Mouse (Mus musculus): ENCODE results near the gene Rab9.

Rab9 gene

DNA sequence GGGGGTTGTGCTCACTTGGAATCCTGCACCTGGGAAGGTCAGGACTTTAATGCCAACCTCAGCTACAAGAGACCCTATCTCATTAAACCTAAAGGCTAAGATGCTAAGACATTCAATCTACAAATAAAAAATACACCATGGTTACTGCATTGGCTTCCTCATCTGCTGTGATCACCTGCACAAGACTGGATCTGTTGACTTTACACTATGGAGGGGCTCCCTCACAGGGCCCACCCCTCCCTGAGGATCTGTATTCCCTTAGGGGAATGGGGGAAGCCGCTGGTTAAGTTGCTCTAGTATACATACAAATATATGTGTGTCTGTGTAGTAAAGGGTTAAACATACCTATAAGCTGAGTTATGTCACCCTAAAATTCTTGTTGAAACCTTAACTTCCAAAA, 24.1 kb downstream of the Rab9 start:
- in situ Hi-C loops (cut with MboI; ENCODE audit: unreplicated experiment in 2 of 2) = loop anchor here in 1 of 2 experiments (25.0 kb wide), 1 partner anchor 632 kb away; no protein-coding TSS in a partner anchor

DNA sequence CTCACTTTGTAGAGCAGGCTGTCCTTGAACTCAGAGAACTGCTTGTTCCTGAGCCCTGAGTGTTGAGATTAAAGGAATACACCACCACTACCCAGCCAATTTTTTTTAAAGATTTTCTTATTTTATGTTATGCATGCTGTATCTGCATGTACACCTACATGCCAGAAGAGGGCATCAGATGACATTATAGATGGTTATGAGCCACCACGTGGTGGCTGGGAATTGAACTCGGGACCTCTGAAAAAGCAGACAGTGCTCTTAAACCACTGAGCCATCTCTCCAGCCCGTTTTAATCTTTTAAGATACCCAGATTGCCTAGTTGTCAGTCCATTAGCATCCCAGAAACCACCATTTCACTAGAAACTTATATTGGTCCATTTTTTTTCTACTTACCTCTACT, 25.3 kb downstream of the Rab9 start:
- in situ Hi-C loops (cut with MboI; ENCODE audit: unreplicated experiment in 2 of 2) = loop anchor here in 1 of 2 experiments (25.0 kb wide), 1 partner anchor 633 kb away; no protein-coding TSS in a partner anchor

DNA sequence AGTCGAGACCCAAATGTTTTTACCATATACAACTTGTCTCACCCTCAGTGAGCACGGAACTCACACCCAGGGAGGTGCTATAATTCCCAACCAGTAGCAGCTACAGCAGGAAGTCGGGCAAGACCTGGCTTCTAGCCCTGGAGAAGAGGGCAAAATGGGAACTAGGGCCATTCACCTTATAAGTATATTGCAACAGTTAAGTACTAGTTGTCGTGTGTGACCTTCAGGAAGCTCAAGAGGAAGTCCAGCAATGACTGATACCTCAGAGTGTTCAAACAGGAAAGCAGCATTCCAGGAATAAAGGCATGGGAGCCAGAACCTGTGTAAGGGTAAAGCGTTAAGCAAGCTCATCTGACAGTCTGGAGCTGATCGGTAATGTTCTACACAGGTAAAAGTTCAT, 26.1 kb downstream of the Rab9 start:
- in situ Hi-C loops (cut with MboI; ENCODE audit: unreplicated experiment in 2 of 2) = loop anchor here in 1 of 2 experiments (25.0 kb wide), 1 partner anchor 634 kb away; no protein-coding TSS in a partner anchor

DNA sequence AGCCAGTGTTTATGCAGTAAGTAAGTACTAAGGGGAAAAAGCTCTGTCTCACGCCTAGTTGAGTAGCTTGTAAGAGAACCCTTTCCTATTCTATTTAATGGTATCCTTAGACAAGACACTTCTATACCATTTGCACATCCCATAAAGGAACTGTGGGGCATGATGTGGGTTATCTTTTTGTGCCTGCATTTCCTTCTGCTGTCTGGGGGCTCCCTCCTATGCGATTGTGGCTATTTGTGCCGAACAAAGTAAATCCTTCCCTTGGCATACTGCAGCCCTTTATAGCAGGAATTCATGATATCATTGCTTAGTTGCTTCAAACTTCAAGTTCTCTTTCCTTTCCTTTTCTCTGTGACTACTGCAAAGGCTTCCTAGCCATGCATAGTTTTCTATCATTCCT, 35.1 kb downstream of the Rab9 start:
- in situ Hi-C loops (cut with MboI; ENCODE audit: unreplicated experiment in 2 of 2) = loop anchor here (25.0 kb wide), 1 partner anchor 793 kb away; no protein-coding TSS in a partner anchor

DNA sequence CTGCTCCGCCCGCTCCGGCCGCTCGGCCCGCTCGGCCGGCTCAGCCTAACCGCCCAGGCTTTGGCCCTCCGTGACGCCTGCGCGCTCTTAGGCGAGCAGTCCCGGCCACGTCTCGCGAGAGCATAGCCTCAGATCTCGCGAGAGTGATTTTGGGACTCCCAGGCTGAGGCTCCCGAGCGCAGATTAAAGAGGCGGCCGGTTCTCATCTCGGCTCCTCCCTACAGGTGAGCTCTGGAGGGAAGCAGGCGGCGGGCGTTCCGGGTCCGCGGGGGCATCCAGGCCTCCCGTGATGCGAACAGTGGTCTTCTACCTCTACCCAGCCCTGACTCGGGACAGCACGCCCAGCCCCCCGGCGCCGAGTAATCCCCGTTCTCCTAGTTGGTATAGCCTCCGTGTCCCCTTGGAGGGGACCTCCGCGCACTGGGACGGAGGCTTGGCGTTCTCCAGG, 39.0 kb downstream of the Rab9 start, which contains the start of gene Ofd1:
Gene Ofd1, minus strand, starts transcription at position 89 of the 448 bp plus-strand sequence.
- in situ Hi-C loops (cut with MboI; ENCODE audit: unreplicated experiment in 2 of 2) = loop anchor here (25.0 kb wide), 1 partner anchor 797 kb away; no protein-coding TSS in a partner anchor

DNA sequence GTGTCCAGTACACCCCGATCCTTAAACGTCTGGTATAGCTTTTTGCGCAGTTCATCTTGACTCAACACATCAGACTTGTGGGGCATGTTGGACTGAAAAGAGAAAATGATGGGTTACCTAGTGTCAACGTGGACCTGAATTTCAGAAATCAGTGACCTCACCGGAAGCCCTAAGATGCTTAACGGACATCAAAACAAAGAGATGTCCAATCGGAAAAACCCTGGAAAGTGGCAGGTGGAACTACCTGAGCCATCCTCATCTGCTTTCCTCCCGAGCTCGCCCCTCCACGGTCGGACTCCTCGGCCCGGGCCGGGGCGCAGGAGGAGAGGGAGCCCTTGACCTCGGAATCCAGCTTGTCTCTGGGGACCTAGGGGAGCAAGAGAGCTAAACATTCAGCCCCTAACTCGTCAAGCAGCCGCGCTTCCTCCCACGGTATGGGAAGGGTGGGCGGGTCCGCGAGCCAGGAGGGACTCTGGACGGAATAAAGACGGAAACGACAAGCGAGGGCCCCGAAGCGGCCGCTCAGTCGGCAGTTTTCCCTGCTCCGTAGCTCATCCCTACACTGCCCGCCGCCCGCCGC, 39.5 kb downstream of the Rab9 start, which contains the start of gene Trappc2:
Gene Trappc2, plus strand, starts transcription at position 539 of the 580 bp plus-strand sequence.
- in situ Hi-C loops (cut with MboI; ENCODE audit: unreplicated experiment in 2 of 2) = loop anchor here (25.0 kb wide), 1 partner anchor 797 kb away; no protein-coding TSS in a partner anchor

DNA sequence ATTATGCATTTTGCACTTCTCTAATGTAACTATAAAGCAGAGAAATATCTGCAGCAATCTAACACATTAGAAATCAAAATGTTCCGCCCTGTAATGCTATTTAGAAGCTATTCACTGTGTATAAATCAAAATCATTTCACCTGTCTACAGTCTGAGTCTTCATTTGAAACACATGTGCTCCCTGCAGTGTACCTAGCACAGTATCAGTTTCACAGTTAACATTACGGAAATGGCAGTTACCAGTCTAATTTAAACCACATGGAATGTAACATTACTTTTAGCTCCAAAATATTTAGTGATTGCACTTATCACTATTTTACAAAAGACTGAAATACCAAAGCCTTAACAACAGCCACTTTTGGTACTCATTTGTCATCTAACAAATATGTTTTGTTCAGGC, 44.9 kb downstream of the Rab9 start:
- in situ Hi-C loops (cut with MboI; ENCODE audit: unreplicated experiment in 2 of 2) = loop anchor here (25.0 kb wide), 1 partner anchor 802 kb away; no protein-coding TSS in a partner anchor

DNA sequence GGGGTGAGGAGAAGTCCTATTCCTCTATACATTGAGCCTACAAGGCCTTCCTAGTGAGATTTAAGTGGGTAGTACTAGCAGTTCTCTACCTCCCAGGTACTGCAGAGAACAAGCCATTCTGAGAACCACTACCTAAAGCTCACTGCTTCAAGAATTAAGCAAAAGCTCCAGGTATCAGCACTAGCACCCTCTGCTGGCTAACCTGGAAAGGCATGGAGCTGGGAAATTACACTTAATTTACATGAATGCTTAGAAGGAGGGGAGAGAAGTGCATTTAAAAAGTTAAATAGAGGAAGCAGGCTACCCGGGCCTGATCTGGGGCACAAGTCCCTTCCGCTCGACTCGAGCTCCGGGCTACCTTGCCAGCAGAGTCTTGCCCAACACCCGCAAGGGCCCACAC, 63.5 kb downstream of the Rab9 start:
- in situ Hi-C loops (cut with MboI; ENCODE audit: unreplicated experiment in 2 of 2) = loop anchor here in 1 of 2 experiments (10.0 kb wide), 1 partner anchor 241 kb away; the partner anchor contains the start of gene Gemin8

DNA sequence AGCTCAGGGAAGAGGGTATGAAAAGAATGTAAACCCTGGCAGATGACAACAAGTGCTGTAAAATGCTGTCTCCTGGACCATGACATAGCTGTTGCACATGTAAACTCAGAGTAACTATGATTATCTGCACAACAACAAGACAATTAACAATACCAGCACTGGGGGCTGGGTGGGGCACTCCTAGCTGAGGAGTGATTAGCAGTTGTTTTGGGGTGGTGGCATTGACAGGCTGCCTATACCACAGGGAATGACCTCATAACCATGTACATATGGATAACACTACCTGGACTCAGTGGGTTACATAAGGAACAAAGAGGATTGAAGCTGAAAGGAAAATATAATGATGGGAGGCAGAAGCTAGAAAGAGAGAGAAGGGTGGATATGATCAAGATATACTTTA, 71.8 kb downstream of the Rab9 start:
- in situ Hi-C loops (cut with MboI; ENCODE audit: unreplicated experiment in 2 of 2) = no loop called here

Data from v-Abl transformed pro-B cells (cell line).